Mouse (Mus musculus) small intestine, adult 2 months (tissue): ENCODE results near the gene Gins2.

Experiments used
- CTCF ChIP-seq: fragments of 200-500 bp; IDR thresholded peaks from 2 replicates; pipeline ENCODE4 v1.5.1; 2012; ENCODE audit warnings: low read depth, mild to moderate bottlenecking, control low read depth, inconsistent platforms, low read length, moderate library complexity, mixed read lengths; ENCODE audit not compliant: insufficient replicate concordance, insufficient read length; ENCODE audit errors: extremely low read depth
- POLR2A ChIP-seq: fragments of 200-500 bp; IDR thresholded peaks from 2 replicates; pipeline ENCODE4 v1.6.1; 2012; ENCODE audit warnings: low read depth, mild to moderate bottlenecking, control low read depth, inconsistent platforms, low read length, moderate library complexity

GRCm38 (mm10) chr8:120620441-120620840 is 31.3 kb upstream of the Gins2 start:
- TF ChIP-seq POLR2A (no peak), CTCF (no peak)
